Mouse (Mus musculus) C2C12 (cell line): ENCODE measurements at regions not wholly inside any gene's neighbourhood (a gene's known extent, or its start where the extent isn't known, plus 50 kb on each side); places are given as distances from the start of the nearest gene placed in this dataset.

Experiments
- CTCF ChIP-seq: IDR thresholded peaks from one replicate; pipeline ENCODE4 v1.5.1; 2011; ENCODE audit not compliant: control insufficient read depth, insufficient read depth, insufficient read length
- MAX ChIP-seq: IDR thresholded peaks from one replicate; pipeline ENCODE4 v1.6.1; 2011; ENCODE audit warnings: mild to moderate bottlenecking, control low read depth

GRCm38 (mm10) chr1:129001766-129002165, 271.3 kb upstream of the Thsd7b start:
- TF ChIP-seq CTCF (no peak), MAX (no peak)
